Mouse (Mus musculus) embryonic facial prominence, embryonic 15.5 days (tissue): ENCODE measurements at regions not wholly inside any gene's neighbourhood (a gene's known extent, or its start where the extent isn't known, plus 50 kb on each side); places are given as distances from the start of the nearest gene placed in this dataset.

Experiments
- ATAC-seq: fragments of 200-750 bp; cut with Nextera tagmentation; 2 replicates; pipeline ENCODE4 v1.8.0; 2017; ENCODE audit warnings: low read depth, moderate TSS enrichment; ENCODE audit not compliant: insufficient number of reproducible peaks, low FRiP score, low TSS enrichment
- H3K27ac ChIP-seq: fragments of 300-500 bp; sonication (generic); replicated peaks from 2 replicates; pipeline ENCODE4 v1.5.1; 2015; ENCODE audit warnings: mild to moderate bottlenecking, inconsistent platforms
- H3K27me3 ChIP-seq: fragments of 300-500 bp; sonication (generic); 2 replicates; pipeline ENCODE4 v1.6.1; 2015; ENCODE audit warnings: inconsistent platforms
- H3K36me3 ChIP-seq: fragments of 300-500 bp; sonication (generic); 2 replicates; pipeline ENCODE4 v1.6.1; 2015; ENCODE audit warnings: mild to moderate bottlenecking, inconsistent platforms
- H3K4me1 ChIP-seq: fragments of 300-500 bp; sonication (generic); 2 replicates; pipeline ENCODE4 v1.6.1; 2015; ENCODE audit warnings: inconsistent platforms
- H3K4me2 ChIP-seq: fragments of 300-500 bp; sonication (generic); replicated peaks from 2 replicates; pipeline ENCODE4 v1.6.1; 2015; ENCODE audit warnings: mild to moderate bottlenecking, inconsistent platforms
- H3K4me3 ChIP-seq: fragments of 300-500 bp; sonication (generic); replicated peaks from 2 replicates; pipeline ENCODE4 v1.5.1; 2015; ENCODE audit warnings: mild to moderate bottlenecking, inconsistent platforms
- H3K9ac ChIP-seq: fragments of 300-500 bp; sonication (generic); 2 replicates; pipeline ENCODE4 v1.6.1; 2015; ENCODE audit warnings: inconsistent platforms
- H3K9me3 ChIP-seq: fragments of 300-500 bp; sonication (generic); replicated peaks from 2 replicates; pipeline ENCODE4 v1.6.1; 2016; ENCODE audit warnings: inconsistent platforms
- WGBS: fragments of 180-500 bp; shearing (Covaris S2); methylation state at CpG from one replicate; pipeline ENCODE4 v1.1.7; 2015; 5-methylcytosine and 5-hydroxymethylcytosine counted together

GRCm38 (mm10) chr2:46418281-46418680 lies 1301.1 kb upstream of the Zeb2 start:
- ATAC-seq = no peak
- WGBS = 83% methylated on average over 1 of the region's 1 CpGs
- Histone ChIP-seq H3K9ac (no peak overlapping the region), H3K4me2 (no peak overlapping the region), H3K9me3 (no peaks in the 10 kb centered on the region), H3K4me3 (no peak overlapping the region), H3K4me1 (no peaks in the 10 kb centered on the region), H3K36me3 (no peaks in the 10 kb centered on the region), H3K27me3 (no peaks in the 10 kb centered on the region), H3K27ac (no peak overlapping the region)

GRCm38 (mm10) chr2:46402373-46403114 lies 1285.3 kb upstream of the Zeb2 start:
- H3K9me3 ChIP-seq = no peaks in the 10 kb centered on the region
- ATAC-seq = no peak
- no peaks in the 10 kb centered on the region for H3K36me3 ChIP-seq
- 80% methylated on average over 1 of the region's 1 CpGs for WGBS
- no peak overlapping the region for H3K9ac ChIP-seq
- no peak overlapping the region for H3K27ac ChIP-seq
- H3K27me3 ChIP-seq = no peaks in the 10 kb centered on the region
- H3K4me2 ChIP-seq = no peak overlapping the region
- H3K4me3 ChIP-seq = no peak overlapping the region
- H3K4me1 ChIP-seq = no peaks in the 10 kb centered on the region

- Histone ChIP-seq H3K36me3 (no peaks in the 10 kb centered on the region), H3K4me2 (no peak overlapping the region), H3K27ac (no peak overlapping the region), H3K4me1 (no peaks in the 10 kb centered on the region), H3K9ac (no peak overlapping the region), H3K4me3 (no peak overlapping the region), H3K27me3 (no peaks in the 10 kb centered on the region), H3K9me3 (no peaks in the 10 kb centered on the region; the same call in 1 of the 2 replicates)
- WGBS = 69% methylated on average over 2 of the region's 2 CpGs
- ATAC-seq = no peak
Observed at GRCm38 (mm10) chr2:46394161-46394560, 1277.0 kb upstream of the Zeb2 start.

GRCm38 (mm10) chr2:46372847-46373461 lies 1255.8 kb upstream of the Zeb2 start:
- no peak overlapping the region for H3K27ac ChIP-seq
- H3K4me1 ChIP-seq = no peaks in the 10 kb centered on the region
- H3K9ac ChIP-seq = no peak overlapping the region
- no peaks in the 10 kb centered on the region for H3K36me3 ChIP-seq
- no peaks in the 10 kb centered on the region for H3K9me3 ChIP-seq
- H3K4me2 ChIP-seq = no peak overlapping the region
- 95% methylated on average over 3 of the region's 3 CpGs for WGBS
- no peak overlapping the region for H3K4me3 ChIP-seq
- ATAC-seq = no peak
- no peaks in the 10 kb centered on the region for H3K27me3 ChIP-seq

- WGBS = 74% methylated on average over 1 of the region's 1 CpGs
- no peak overlapping the region for H3K27ac ChIP-seq
- no peak for ATAC-seq
Observed at GRCm38 (mm10) chr2:46371755-46372154, 1254.6 kb upstream of the Zeb2 start.

GRCm38 (mm10) chr2:46370949-46371348 lies 1253.8 kb upstream of the Zeb2 start:
- Histone ChIP-seq H3K4me3 (no peak overlapping the region), H3K4me1 (no peaks in the 10 kb centered on the region), H3K4me2 (no peak overlapping the region), H3K36me3 (no peaks in the 10 kb centered on the region), H3K27me3 (no peaks in the 10 kb centered on the region), H3K27ac (no peak overlapping the region), H3K9me3 (no peaks in the 10 kb centered on the region), H3K9ac (no peak overlapping the region)
- no peak for ATAC-seq
- 57% methylated on average over 5 of the region's 5 CpGs for WGBS

More at GRCm38 (mm10) chr2:46371755-46372154, 1254.6 kb upstream of the Zeb2 start:
- H3K36me3 ChIP-seq = no peaks in the 10 kb centered on the region
- H3K9ac ChIP-seq = no peak overlapping the region
- no peak overlapping the region for H3K4me2 ChIP-seq
- no peaks in the 10 kb centered on the region for H3K4me1 ChIP-seq
- no peaks in the 10 kb centered on the region for H3K27me3 ChIP-seq
- no peak overlapping the region for H3K4me3 ChIP-seq
- no peaks in the 10 kb centered on the region for H3K9me3 ChIP-seq

GRCm38 (mm10) chr2:46368882-46369281 lies 1251.7 kb upstream of the Zeb2 start:
- Histone ChIP-seq H3K9me3 (no peaks in the 10 kb centered on the region), H3K9ac (no peak overlapping the region), H3K27me3 (no peaks in the 10 kb centered on the region), H3K4me3 (no peak overlapping the region), H3K4me2 (no peak overlapping the region), H3K4me1 (no peaks in the 10 kb centered on the region), H3K27ac (no peak overlapping the region), H3K36me3 (no peaks in the 10 kb centered on the region)
- 94% methylated on average over 4 of the region's 4 CpGs for WGBS
- no peak for ATAC-seq

GRCm38 (mm10) chr2:46366135-46366485 lies 1248.9 kb upstream of the Zeb2 start:
- Histone ChIP-seq H3K27ac (no peak overlapping the region), H3K4me2 (no peak overlapping the region), H3K4me1 (no peaks in the 10 kb centered on the region), H3K9me3 (no peaks in the 10 kb centered on the region), H3K36me3 (no peaks in the 10 kb centered on the region), H3K9ac (no peak overlapping the region), H3K4me3 (no peak overlapping the region), H3K27me3 (no peaks in the 10 kb centered on the region)
- no peak for ATAC-seq
- WGBS = 86% methylated on average over 3 of the region's 3 CpGs

- no peak for ATAC-seq
- Histone ChIP-seq H3K27ac (no peak overlapping the region), H3K36me3 (no peaks in the 10 kb centered on the region), H3K9ac (no peak overlapping the region), H3K9me3 (no peaks in the 10 kb centered on the region), H3K4me1 (no peaks in the 10 kb centered on the region), H3K27me3 (no peaks in the 10 kb centered on the region), H3K4me3 (no peak overlapping the region), H3K4me2 (no peak overlapping the region)
- 78% methylated on average over 4 of the region's 4 CpGs for WGBS
Observed at GRCm38 (mm10) chr2:46365428-46366134, 1248.4 kb upstream of the Zeb2 start.

GRCm38 (mm10) chr2:46360049-46360712 lies 1243.0 kb upstream of the Zeb2 start:
- Histone ChIP-seq H3K9me3 (no peaks in the 10 kb centered on the region), H3K4me3 (no peak overlapping the region), H3K27me3 (no peaks in the 10 kb centered on the region), H3K4me1 (no peaks in the 10 kb centered on the region), H3K4me2 (no peak overlapping the region), H3K36me3 (no peaks in the 10 kb centered on the region), H3K27ac (no peak overlapping the region), H3K9ac (no peak overlapping the region)
- ATAC-seq = no peak
- WGBS = 57% methylated on average over 4 of the region's 4 CpGs

- no peak overlapping the region for H3K9ac ChIP-seq
- no peaks in the 10 kb centered on the region for H3K4me1 ChIP-seq
- H3K27ac ChIP-seq = no peak overlapping the region
- WGBS = 84% methylated on average over 3 of the region's 3 CpGs
- no peak overlapping the region for H3K4me2 ChIP-seq
- H3K36me3 ChIP-seq = no peaks in the 10 kb centered on the region
- H3K4me3 ChIP-seq = no peak overlapping the region
- H3K9me3 ChIP-seq = no peaks in the 10 kb centered on the region
- no peak for ATAC-seq
- H3K27me3 ChIP-seq = no peaks in the 10 kb centered on the region
Observed at GRCm38 (mm10) chr2:46358225-46358624, 1241.0 kb upstream of the Zeb2 start.
